Mouse (Mus musculus) testis, postnatal 14 days (tissue): ENCODE measurements around the gene Sh3yl1.

Experiments used
- DNase-seq: peaks from one replicate; pipeline ENCODE4 v3.0.0; 2021; ENCODE audit warnings: low spot score

Sh3yl1 gene

DNA sequence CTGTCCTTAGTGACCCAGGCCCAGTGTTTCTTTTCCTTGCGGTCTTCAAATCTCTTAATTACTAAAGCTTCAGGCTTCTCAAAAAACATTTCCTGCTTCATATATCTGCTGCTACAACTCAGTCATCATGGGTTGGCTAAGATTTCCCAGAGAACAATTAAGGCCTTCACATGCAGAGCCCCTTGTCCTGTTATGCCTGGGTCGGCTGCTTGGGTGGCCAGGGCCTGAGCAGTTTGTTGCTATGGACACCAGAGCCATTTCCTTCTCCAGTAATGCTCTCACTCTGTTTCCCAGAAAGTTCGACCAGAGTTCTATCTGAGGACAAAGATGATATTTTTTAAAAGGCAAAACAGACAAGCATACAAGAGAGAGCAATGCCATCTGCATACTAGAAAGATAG lies 32.7 kb downstream of the Sh3yl1 start:
- no peak for DNase-seq

- no peak for DNase-seq
These were observed 59.2 kb downstream of the Sh3yl1 start for GRCm38 (mm10) chr12:30970700-30971099.

DNA sequence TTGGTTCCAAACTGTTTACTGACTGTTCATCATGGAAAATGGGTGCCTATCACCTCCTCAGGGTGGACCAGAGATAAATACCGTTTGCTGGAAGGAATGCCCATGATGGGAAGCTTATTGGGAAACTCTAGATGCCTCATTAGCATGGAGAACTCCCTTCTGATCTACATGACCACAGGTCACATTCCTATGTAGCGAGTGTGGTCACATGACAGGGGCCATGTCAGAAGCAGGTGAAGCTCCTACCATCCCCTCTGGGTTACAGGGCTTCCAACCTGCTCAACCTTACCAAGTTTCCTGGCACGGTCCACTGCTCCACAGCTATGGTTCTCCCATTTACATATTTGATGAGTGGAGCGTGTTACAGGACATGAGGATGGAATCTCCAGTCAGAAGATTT lies 92.3 kb downstream of the Sh3yl1 start:
- DNase-seq, result no peak

GRCm38 (mm10) chr12:31005010-31005409 lies 93.5 kb downstream of the Sh3yl1 start:
- peak; percentile 43 for DNase-seq

- no peak for DNase-seq
These were observed 96.7 kb downstream of the Sh3yl1 start for GRCm38 (mm10) chr12:31008171-31008570.
